Mouse (Mus musculus): ENCODE data around the gene Itsn1. TPM values are rescaled to one million over a fixed set of nuclear protein-coding genes. Genes with fewer than 3 reads are reported as not detected.
A peak's percentile ranks its signal among the peaks of the same experiment; 100 is the strongest.

Gene Itsn1
- total RNA-seq, 1 experiment from 2014 or later: 74.9 TPM

DNA sequence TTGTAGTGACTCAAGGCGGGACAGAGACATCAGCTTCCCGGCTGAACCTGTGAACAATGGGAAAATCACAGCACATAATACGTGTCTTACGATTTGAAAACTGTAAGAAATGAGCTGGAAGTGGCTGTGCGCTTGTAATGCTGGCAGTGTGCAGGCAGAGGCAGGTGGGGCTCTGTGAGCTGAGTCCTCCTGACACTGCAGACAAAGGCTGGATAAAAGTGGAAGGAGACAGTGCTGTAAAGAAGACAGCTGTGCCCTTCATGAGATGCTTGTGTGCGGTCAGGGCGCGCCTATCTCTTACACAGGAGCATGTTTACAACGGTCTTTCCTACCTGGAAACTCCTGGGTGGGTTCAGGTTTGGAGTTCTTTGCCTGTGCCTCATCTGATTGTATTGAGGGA, 32.1 kb downstream of the Itsn1 start:
- no peak for ATAC-seq (replicated peaks in 1 of 2; ENCODE audit: insufficient read depth in 1 of 2, low FRiP score in 2 of 2, low TSS enrichment in 1 of 2, low read depth in 1 of 2, poor library complexity in 2 of 2, severe bottlenecking in 2 of 2)

- ATAC-seq (replicated peaks in 1 of 2; ENCODE audit: insufficient read depth in 1 of 2, low FRiP score in 2 of 2, low TSS enrichment in 1 of 2, low read depth in 1 of 2, poor library complexity in 2 of 2, severe bottlenecking in 2 of 2): peak in 1 of 2 experiments; percentile 30; a peak in 1 of 4 replicates
These were observed 32.7 kb downstream of the Itsn1 start for GRCm38 (mm10) chr16:91761761-91762160.

GRCm38 (mm10) chr16:91762476-91762875, 33.4 kb downstream of the Itsn1 start:
- ATAC-seq (replicated peaks in 1 of 2; ENCODE audit: insufficient read depth in 1 of 2, low FRiP score in 2 of 2, low TSS enrichment in 1 of 2, low read depth in 1 of 2, poor library complexity in 2 of 2, severe bottlenecking in 2 of 2): no peak

GRCm38 (mm10) chr16:91763975-91764374, 34.9 kb downstream of the Itsn1 start:
- ATAC-seq (replicated peaks in 1 of 2; ENCODE audit: insufficient read depth in 1 of 2, low FRiP score in 2 of 2, low TSS enrichment in 1 of 2, low read depth in 1 of 2, poor library complexity in 2 of 2, severe bottlenecking in 2 of 2): peak; percentile 63 to 75; a peak in 3 of 4 replicates

DNA sequence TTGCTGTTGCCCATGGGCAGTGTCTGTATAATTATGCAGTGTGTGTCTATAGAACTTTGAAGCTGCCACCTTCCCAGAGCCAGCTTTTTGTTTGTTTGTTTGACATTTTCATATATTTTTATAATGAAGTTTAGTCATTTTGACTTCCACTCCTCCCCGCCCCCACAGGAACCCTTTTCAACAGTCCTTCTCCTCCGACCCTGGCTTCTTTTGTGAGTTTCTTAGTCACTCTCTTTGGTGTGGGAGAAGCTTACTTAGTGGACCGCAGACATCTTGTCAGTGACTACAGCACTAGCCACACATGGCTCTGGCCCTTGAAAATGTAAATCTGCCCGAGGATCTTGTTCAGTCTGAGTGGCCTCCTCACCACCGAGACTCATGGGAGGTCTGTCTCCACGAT, 35.3 kb downstream of the Itsn1 start:
- ATAC-seq (replicated peaks in 1 of 2; ENCODE audit: insufficient read depth in 1 of 2, low FRiP score in 2 of 2, low TSS enrichment in 1 of 2, low read depth in 1 of 2, poor library complexity in 2 of 2, severe bottlenecking in 2 of 2): no peak

GRCm38 (mm10) chr16:91765121-91765815, 36.2 kb downstream of the Itsn1 start:
- no peak for ATAC-seq (replicated peaks in 1 of 2; ENCODE audit: insufficient read depth in 1 of 2, low FRiP score in 2 of 2, low TSS enrichment in 1 of 2, low read depth in 1 of 2, poor library complexity in 2 of 2, severe bottlenecking in 2 of 2)

- ATAC-seq (replicated peaks in 1 of 2; ENCODE audit: insufficient read depth in 1 of 2, low FRiP score in 2 of 2, low TSS enrichment in 1 of 2, low read depth in 1 of 2, poor library complexity in 2 of 2, severe bottlenecking in 2 of 2): no peak
These were observed 36.7 kb downstream of the Itsn1 start for GRCm38 (mm10) chr16:91765816-91766210.

DNA sequence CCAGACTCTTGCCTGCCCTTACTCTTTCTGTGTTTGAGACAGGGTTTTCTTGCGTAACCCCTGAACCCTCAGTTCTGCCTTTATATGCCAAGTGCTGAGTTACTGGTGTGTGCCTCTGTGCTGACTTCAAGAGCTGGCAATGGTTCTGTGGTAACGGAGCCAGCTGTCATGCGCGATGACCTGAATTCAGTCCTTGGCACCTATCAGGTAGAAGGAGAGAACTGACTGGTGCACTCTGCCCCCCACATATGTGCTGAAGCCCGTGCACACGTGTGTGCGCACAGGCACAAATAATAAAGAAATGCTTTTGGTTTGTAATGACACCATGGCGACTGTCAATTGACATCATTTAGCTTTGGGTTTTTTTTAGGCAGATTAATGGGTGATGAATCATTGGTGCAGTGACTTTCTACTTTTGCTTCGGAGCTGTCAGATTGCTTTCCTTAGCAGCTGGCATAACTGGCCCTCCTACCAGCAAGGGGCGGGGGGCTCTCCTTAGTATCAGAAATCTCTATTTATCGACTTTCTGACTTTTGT, 38.2 kb downstream of the Itsn1 start:
- ATAC-seq (replicated peaks in 1 of 2; ENCODE audit: insufficient read depth in 1 of 2, low FRiP score in 2 of 2, low TSS enrichment in 1 of 2, low read depth in 1 of 2, poor library complexity in 2 of 2, severe bottlenecking in 2 of 2): no peak

- ATAC-seq (replicated peaks in 1 of 2; ENCODE audit: insufficient read depth in 1 of 2, low FRiP score in 2 of 2, low TSS enrichment in 1 of 2, low read depth in 1 of 2, poor library complexity in 2 of 2, severe bottlenecking in 2 of 2): no peak
These were observed 39.5 kb downstream of the Itsn1 start for GRCm38 (mm10) chr16:91768586-91768985.

DNA sequence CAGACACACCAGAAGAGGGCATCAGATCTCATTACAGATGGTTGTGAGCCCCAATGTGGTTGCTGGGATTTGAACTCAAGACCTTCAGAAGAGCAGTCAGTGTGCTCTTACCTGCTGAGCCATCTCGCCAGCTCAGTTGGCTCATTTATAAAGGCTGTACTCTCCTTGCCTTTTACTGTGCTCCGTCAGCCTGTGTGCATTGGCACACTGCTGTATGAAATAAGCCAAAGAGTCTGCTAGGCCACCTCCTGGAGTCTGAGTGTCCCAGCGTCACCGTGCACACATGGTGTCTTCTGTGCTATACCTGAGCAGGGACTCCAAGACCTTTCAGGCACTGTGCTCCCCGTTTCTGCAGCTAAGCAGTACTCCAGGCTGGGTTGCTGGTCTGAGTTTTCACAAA, 40.8 kb downstream of the Itsn1 start:
- ATAC-seq (replicated peaks in 1 of 2; ENCODE audit: insufficient read depth in 1 of 2, low FRiP score in 2 of 2, low TSS enrichment in 1 of 2, low read depth in 1 of 2, poor library complexity in 2 of 2, severe bottlenecking in 2 of 2): no peak

- ATAC-seq (replicated peaks in 1 of 2; ENCODE audit: insufficient read depth in 1 of 2, low FRiP score in 2 of 2, low TSS enrichment in 1 of 2, low read depth in 1 of 2, poor library complexity in 2 of 2, severe bottlenecking in 2 of 2): no peak
These were observed 41.6 kb downstream of the Itsn1 start for GRCm38 (mm10) chr16:91770662-91771061.

- no peak for ATAC-seq (replicated peaks in 1 of 2; ENCODE audit: insufficient read depth in 1 of 2, low FRiP score in 2 of 2, low TSS enrichment in 1 of 2, low read depth in 1 of 2, poor library complexity in 2 of 2, severe bottlenecking in 2 of 2)
These were observed 42.3 kb downstream of the Itsn1 start for GRCm38 (mm10) chr16:91771334-91771733.

- ATAC-seq (replicated peaks in 1 of 2; ENCODE audit: insufficient read depth in 1 of 2, low FRiP score in 2 of 2, low TSS enrichment in 1 of 2, low read depth in 1 of 2, poor library complexity in 2 of 2, severe bottlenecking in 2 of 2): no peak
These were observed 43.5 kb downstream of the Itsn1 start for GRCm38 (mm10) chr16:91772586-91772985.

DNA sequence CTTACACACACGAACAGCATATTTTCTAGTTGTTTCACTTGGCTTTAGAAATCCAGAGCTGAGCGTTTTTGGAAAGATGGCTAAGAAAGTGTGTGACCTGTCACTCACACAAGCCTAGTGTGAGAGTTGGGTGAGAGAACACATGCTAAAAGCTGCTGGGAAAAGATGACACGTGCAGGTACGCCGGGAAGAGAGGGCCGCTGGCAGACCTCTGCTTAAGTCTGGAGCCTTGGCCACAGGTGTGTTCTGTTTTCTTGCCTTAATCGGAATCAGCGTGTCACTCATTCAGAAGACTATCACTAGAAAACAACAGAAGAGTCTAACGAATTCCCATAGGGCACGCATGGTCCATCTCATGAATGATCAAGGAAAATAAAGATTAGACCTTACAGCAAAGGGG, 50.5 kb downstream of the Itsn1 start:
- no peak for ATAC-seq (replicated peaks in 1 of 2; ENCODE audit: insufficient read depth in 1 of 2, low FRiP score in 2 of 2, low TSS enrichment in 1 of 2, low read depth in 1 of 2, poor library complexity in 2 of 2, severe bottlenecking in 2 of 2)

DNA sequence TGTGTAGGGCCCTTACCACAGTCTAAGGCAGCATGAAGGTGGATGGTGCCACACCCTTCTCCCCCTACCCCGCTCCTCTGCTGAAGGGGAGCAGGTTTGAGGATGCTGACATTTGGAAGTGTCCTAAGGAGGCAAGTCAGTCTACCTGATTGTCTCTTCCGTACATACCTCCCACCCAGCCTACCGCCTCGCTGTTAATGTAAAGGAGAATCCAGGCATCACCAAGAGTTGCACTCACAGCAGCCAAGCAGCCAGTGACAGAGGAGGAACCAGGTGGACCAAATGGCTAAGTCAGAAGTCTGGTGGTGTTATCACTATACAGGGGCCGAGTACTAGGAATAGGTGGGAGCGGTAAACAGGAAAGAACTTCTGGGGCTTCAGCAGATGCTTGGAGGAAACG, 51.1 kb downstream of the Itsn1 start:
- ATAC-seq (replicated peaks in 1 of 2; ENCODE audit: insufficient read depth in 1 of 2, low FRiP score in 2 of 2, low TSS enrichment in 1 of 2, low read depth in 1 of 2, poor library complexity in 2 of 2, severe bottlenecking in 2 of 2): no peak

- peak; percentile 29 to 76 for ATAC-seq (replicated peaks in 1 of 2; ENCODE audit: insufficient read depth in 1 of 2, low FRiP score in 2 of 2, low TSS enrichment in 1 of 2, low read depth in 1 of 2, poor library complexity in 2 of 2, severe bottlenecking in 2 of 2)
These were observed 51.7 kb downstream of the Itsn1 start for GRCm38 (mm10) chr16:91780826-91781225.

DNA sequence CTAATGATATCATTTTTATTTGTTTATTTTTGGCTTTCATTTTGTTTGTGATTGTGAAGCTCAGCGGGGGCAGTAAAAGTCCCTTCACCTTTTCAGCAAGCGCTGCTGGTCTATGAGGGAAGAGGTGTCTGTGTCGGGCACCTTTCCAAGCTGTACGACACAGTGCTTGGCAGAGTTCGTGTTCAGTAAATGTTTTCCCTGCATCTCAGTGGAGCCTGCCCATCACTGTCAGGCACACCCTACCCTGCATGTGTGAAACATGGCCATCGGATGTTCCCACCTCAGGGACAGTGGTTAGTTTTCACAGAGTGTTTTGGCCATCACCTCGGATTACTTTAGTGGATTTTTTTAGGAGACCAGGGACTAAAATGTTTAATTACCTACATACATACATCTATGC, 54.1 kb downstream of the Itsn1 start:
- no peak for ATAC-seq (replicated peaks in 1 of 2; ENCODE audit: insufficient read depth in 1 of 2, low FRiP score in 2 of 2, low TSS enrichment in 1 of 2, low read depth in 1 of 2, poor library complexity in 2 of 2, severe bottlenecking in 2 of 2)

GRCm38 (mm10) chr16:91784298-91784697, 55.2 kb downstream of the Itsn1 start:
- ATAC-seq (replicated peaks in 1 of 2; ENCODE audit: insufficient read depth in 1 of 2, low FRiP score in 2 of 2, low TSS enrichment in 1 of 2, low read depth in 1 of 2, poor library complexity in 2 of 2, severe bottlenecking in 2 of 2): no peak

GRCm38 (mm10) chr16:91786425-91786824, 57.3 kb downstream of the Itsn1 start:
- ATAC-seq (replicated peaks in 1 of 2; ENCODE audit: insufficient read depth in 1 of 2, low FRiP score in 2 of 2, low TSS enrichment in 1 of 2, low read depth in 1 of 2, poor library complexity in 2 of 2, severe bottlenecking in 2 of 2): no peak

Data from hematopoietic stem cell, adult 5-6 weeks (primary cell).